Mouse (Mus musculus) hindbrain, embryonic 11.5 days (tissue): ENCODE measurements around the gene Tbc1d10b. TPM values are rescaled to one million over a fixed set of nuclear protein-coding genes. Genes with fewer than 3 reads are reported as not detected.

Source experiments
- ATAC-seq: fragments of 200-750 bp; cut with Nextera tagmentation; 2 replicates; pipeline ENCODE4 v1.8.0; 2017; ENCODE audit warnings: mild to moderate bottlenecking, moderate TSS enrichment, moderate library complexity; ENCODE audit not compliant: low FRiP score
- DNase-seq: peaks from one replicate; pipeline ENCODE4 v3.0.0-alpha.2; 2015; ENCODE audit warnings: low spot score
- H3K27ac ChIP-seq: fragments of 300-500 bp; sonication (generic); 2 replicates; pipeline ENCODE4 v1.5.1; 2014; ENCODE audit warnings: mild to moderate bottlenecking, low read depth, low read length
- H3K27me3 ChIP-seq: fragments of 300-500 bp; sonication (generic); 2 replicates; pipeline ENCODE4 v1.6.1; 2014; ENCODE audit warnings: mild to moderate bottlenecking, low read length, moderate library complexity, mixed read lengths; ENCODE audit not compliant: control insufficient read depth, insufficient read depth
- H3K36me3 ChIP-seq: fragments of 300-500 bp; sonication (generic); 2 replicates; pipeline ENCODE4 v1.6.1; 2014; ENCODE audit warnings: mild to moderate bottlenecking, low read length, moderate library complexity, mixed read lengths; ENCODE audit not compliant: control insufficient read depth, insufficient read depth
- H3K4me1 ChIP-seq: fragments of 300-500 bp; sonication (generic); replicated peaks from 2 replicates; pipeline ENCODE4 v1.6.1; 2014; ENCODE audit warnings: low read length, mixed read lengths; ENCODE audit not compliant: control insufficient read depth, insufficient read depth
- H3K4me2 ChIP-seq: fragments of 300-500 bp; sonication (generic); replicated peaks from 2 replicates; pipeline ENCODE4 v1.6.1; 2014; ENCODE audit warnings: mild to moderate bottlenecking, low read depth, low read length
- H3K4me3 ChIP-seq: fragments of 300-500 bp; sonication (generic); 2 replicates; pipeline ENCODE4 v1.5.1; 2014; ENCODE audit warnings: low read depth, low read length
- H3K9ac ChIP-seq: fragments of 300-500 bp; sonication (generic); 2 replicates; pipeline ENCODE4 v1.6.1; 2014; ENCODE audit warnings: low read depth, low read length
- H3K9me3 ChIP-seq: fragments of 300-500 bp; sonication (generic); 2 replicates; pipeline ENCODE4 v1.6.1; 2016; ENCODE audit warnings: low read length; ENCODE audit not compliant: control insufficient read depth
- WGBS: fragments of 180-500 bp; shearing (Covaris S2); extraction: QIAGEN DNeasy Blood & Tissue Kit; methylation state at CpG from one replicate; pipeline ENCODE4 v1.1.7; 2014; 5-methylcytosine and 5-hydroxymethylcytosine counted together
- polyA plus RNA-seq: library from polyadenylated mRNA; unstranded; fragments of >200 nt; fragmentation: Nextera tagmentation; extraction: Ambion mirVana; gene quantifications from 2 replicates; pipeline ENCODE4 v1.2.1, GENCODE M21; 2014

The Tbc1d10b gene
- polyA plus RNA-seq, 1 experiment from 2014 or later = 19.1 TPM

GRCm38 (mm10) chr7:127196484-127196883 is 11.8 kb downstream of the Tbc1d10b start:
- H3K9ac ChIP-seq = peak overlapping the region; percentile 74
- peak overlapping the region; percentile 83 for H3K4me2 ChIP-seq
- ATAC-seq (no peak), DNase-seq (no peak)
- WGBS = 64% methylated on average over 11 of the region's 11 CpGs
- peaks cover 20% of the 10 kb centered on the region; the same call in 1 of the 2 replicates for H3K36me3 ChIP-seq
- H3K27me3 ChIP-seq = no peaks in the 10 kb centered on the region
- H3K4me3 ChIP-seq = peak overlapping the region; percentile 69
- H3K9me3 ChIP-seq = no peaks in the 10 kb centered on the region
- H3K27ac ChIP-seq = peak overlapping the region; percentile 80
- peaks cover 5% of the 10 kb centered on the region; the same call in 1 of the 2 replicates for H3K4me1 ChIP-seq

DNA sequence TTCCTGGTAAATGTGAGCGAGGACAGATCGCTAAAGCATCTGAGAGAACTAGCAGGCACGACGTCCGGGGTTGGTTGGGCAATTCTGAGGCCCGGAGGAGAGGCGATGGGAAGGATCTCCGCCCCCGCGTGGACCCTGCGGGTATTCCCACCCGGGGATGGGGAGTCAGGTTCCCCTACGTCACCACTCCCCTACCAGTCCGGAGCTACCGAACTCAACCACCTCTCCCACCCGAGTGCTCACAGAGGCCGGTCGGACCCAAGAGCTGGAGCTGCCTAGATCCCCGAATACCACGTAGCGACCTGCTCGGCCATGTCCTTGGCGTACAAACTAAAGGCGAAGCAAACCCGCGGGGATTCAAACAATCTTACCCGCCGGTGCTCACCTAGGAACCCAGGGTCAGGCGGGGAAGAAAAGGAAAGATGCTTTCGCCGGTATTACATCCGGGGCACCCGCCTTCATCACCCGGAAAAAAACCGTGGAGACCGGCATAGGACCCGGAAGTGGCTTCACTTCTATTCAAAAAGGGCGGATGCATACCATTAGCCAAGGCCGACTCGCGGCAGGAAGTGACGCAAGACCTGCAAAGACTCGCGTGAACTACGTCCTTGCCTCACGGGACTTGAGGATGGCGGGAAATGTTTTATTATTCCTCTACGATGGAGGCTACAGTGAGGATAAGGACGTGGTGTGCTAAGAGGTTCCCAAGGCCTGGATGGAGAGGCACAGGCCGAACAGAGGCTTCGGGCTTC is 12.5 kb downstream of the Tbc1d10b start, which contains the start of gene Cd2bp2:
Gene Cd2bp2, minus strand, starts transcription at position 507 of the 752 bp plus-strand sequence.
- peak within 1 kb of the TSS; percentile 69 for H3K4me3 ChIP-seq
- ATAC-seq (peak; percentile 97), DNase-seq (peak; percentile 96)
- under 1% methylated on average over 51 of the region's 51 CpGs for WGBS
- peaks cover 5% of the 10 kb centered on the region; the same call in 1 of the 2 replicates for H3K4me1 ChIP-seq
- peak within 1 kb of the TSS; percentile 83 for H3K4me2 ChIP-seq
- H3K27me3 ChIP-seq = no peaks in the 10 kb centered on the region
- H3K36me3 ChIP-seq = peaks cover 17% of the 10 kb centered on the region; the same call in 1 of the 2 replicates
- H3K9ac ChIP-seq = peak within 1 kb of the TSS; percentile 81
- peak within 1 kb of the TSS; percentile 85 for H3K27ac ChIP-seq
- H3K9me3 ChIP-seq = no peaks in the 10 kb centered on the region

- no peak overlapping the region for H3K27ac ChIP-seq
- WGBS = 84% methylated on average over 7 of the region's 7 CpGs
- DNase-seq = no peak
Measured at GRCm38 (mm10) chr7:127194633-127195029, 13.6 kb downstream of the Tbc1d10b start.

DNA sequence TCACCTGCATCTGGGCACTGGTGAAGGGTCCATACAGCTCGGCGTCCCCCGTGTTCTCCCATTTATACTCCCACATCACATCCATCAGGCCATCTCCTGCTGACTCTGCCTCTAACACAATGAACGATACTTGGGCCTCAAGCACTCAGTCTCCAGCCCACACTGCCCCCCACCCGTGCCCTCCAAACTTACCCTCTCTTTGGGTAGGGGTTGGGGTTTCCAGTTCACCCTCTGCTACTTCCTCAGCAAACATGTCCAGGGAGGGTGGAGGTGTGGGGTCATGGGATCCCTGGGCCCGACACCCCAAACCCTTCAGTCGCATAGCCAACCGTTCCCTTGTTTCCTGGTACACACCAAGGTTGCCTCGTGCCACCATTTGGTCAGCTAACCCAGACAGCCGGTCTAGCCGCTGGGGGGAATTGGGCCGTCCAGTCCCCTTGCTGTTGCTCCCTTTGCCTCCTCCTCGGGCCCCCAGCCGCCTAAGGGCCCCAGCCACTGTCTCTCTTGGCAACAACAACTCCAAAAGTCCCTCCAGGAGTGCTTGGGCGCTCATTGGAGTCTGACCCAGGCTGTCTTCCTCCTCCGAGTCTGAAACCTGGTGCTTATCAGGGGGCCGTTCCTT is 14.1 kb downstream of the Tbc1d10b start:
- ATAC-seq (no peak), DNase-seq (no peak)
- Histone ChIP-seq H3K4me1 (peaks cover 5% of the 10 kb centered on the region; the same call in 1 of the 2 replicates), H3K27me3 (no peaks in the 10 kb centered on the region), H3K4me3 (no peak overlapping the region), H3K9ac (no peak overlapping the region), H3K4me2 (no peak overlapping the region), H3K9me3 (no peaks in the 10 kb centered on the region), H3K27ac (no peak overlapping the region), H3K36me3 (peaks cover 15% of the 10 kb centered on the region; the same call in 1 of the 2 replicates)
- 94% methylated on average over 17 of the region's 17 CpGs for WGBS

More at GRCm38 (mm10) chr7:127194633-127195029, 13.6 kb downstream of the Tbc1d10b start:
- Histone ChIP-seq H3K9me3 (no peaks in the 10 kb centered on the region), H3K4me2 (peak overlapping the region; percentile 80), H3K27me3 (no peaks in the 10 kb centered on the region), H3K36me3 (peaks cover 17% of the 10 kb centered on the region; the same call in 1 of the 2 replicates), H3K4me3 (peak overlapping the region; percentile 69), H3K9ac (peak overlapping the region; percentile 81; the same call in 1 of the 2 replicates), H3K4me1 (peaks cover 5% of the 10 kb centered on the region; the same call in 1 of the 2 replicates)
- ATAC-seq = no peak

GRCm38 (mm10) chr7:127192989-127193388 is 15.3 kb downstream of the Tbc1d10b start:
- Histone ChIP-seq H3K9me3 (no peaks in the 10 kb centered on the region), H3K4me2 (no peak overlapping the region), H3K27me3 (no peaks in the 10 kb centered on the region), H3K4me3 (no peak overlapping the region), H3K36me3 (peaks cover 8% of the 10 kb centered on the region; the same call in 1 of the 2 replicates), H3K9ac (no peak overlapping the region), H3K27ac (no peak overlapping the region), H3K4me1 (peaks cover 5% of the 10 kb centered on the region; the same call in 1 of the 2 replicates)
- no peak for ATAC-seq
- WGBS = 92% methylated on average over 5 of the region's 5 CpGs
- DNase-seq = no peak

- Histone ChIP-seq H3K9ac (no peak overlapping the region), H3K27me3 (no peaks in the 10 kb centered on the region), H3K4me1 (0 out of 2 replicates have a peak, but pooled peaks cover 2% of the 10 kb centered on the region), H3K36me3 (peaks cover 8% of the 10 kb centered on the region; the same call in 1 of the 2 replicates), H3K27ac (no peak overlapping the region), H3K4me2 (no peak overlapping the region), H3K9me3 (no peaks in the 10 kb centered on the region), H3K4me3 (no peak overlapping the region)
- 86% methylated on average over 6 of the region's 6 CpGs for WGBS
- no peak for ATAC-seq
- DNase-seq = no peak
Measured at GRCm38 (mm10) chr7:127190672-127191071, 17.6 kb downstream of the Tbc1d10b start.

DNA sequence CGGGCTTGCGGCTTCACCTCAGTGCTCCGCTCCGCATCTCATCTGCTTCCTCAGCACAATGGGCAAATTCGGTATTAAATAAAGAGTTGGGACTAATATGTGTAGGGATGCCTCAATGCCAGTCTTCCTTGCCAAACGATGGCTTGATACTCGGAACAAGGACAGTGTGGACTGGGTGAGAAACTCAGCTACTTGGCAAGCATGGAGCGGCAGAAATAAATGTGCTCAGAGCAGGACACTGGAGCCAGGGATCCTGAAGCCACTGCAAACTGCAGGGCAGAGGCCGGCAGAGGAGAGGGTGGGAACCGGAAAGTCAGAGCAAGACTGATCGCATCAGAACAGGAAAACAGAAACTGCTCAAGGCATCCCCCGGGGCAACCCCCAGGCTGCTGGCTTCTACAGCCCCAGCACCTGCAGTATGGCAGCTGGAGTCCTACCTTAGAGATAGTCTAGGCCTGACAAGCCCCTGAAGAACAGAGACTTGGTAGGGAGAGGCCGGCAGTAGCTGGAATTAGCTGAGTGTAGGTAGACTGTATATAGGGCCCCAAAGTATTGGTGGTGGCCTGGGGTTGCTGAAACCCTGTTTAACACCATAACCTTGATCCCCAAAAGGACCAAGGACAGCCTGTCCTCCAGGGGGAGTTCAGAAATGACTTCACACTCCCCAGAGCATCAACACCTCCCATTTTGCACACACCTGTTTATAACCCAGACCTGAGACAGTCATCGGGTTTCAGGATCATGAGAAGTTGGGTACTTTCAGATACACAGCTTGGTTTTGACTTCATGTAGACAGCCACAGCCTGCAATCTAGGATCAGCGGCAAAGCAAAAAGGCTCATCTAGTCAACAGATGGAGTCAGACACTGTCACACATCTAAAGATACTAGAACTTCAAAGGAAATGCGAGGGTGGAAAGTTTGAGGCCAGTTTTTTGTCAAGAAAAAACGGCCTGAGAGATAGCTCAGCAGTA is 19.7 kb downstream of the Tbc1d10b start:
- Histone ChIP-seq H3K27ac (no peak overlapping the region), H3K4me1 (no peaks in the 10 kb centered on the region), H3K4me3 (no peak overlapping the region), H3K9me3 (no peaks in the 10 kb centered on the region), H3K27me3 (no peaks in the 10 kb centered on the region), H3K36me3 (peaks cover 8% of the 10 kb centered on the region; the same call in 1 of the 2 replicates), H3K9ac (no peak overlapping the region), H3K4me2 (no peak overlapping the region)
- DNase-seq = no peak
- 87% methylated on average over 17 of the region's 17 CpGs for WGBS
- ATAC-seq = no peak

- 70% methylated on average over 10 of the region's 10 CpGs for WGBS
- Histone ChIP-seq H3K9me3 (no peaks in the 10 kb centered on the region), H3K27me3 (no peaks in the 10 kb centered on the region), H3K9ac (no peak overlapping the region), H3K27ac (no peak overlapping the region), H3K36me3 (peaks cover 6% of the 10 kb centered on the region; the same call in 1 of the 2 replicates), H3K4me3 (no peak overlapping the region), H3K4me1 (no peaks in the 10 kb centered on the region), H3K4me2 (no peak overlapping the region)
- ATAC-seq (no peak), DNase-seq (no peak)
Measured at GRCm38 (mm10) chr7:127187351-127187750, 20.9 kb downstream of the Tbc1d10b start.
